Mouse (Mus musculus) stomach, postnatal 0 days (tissue): ENCODE measurements at regions not wholly inside any gene's neighbourhood (a gene's known extent, or its start where the extent isn't known, plus 50 kb on each side); places are given as distances from the start of the nearest gene placed in this dataset.

Source experiments
- CTCF ChIP-seq: IDR thresholded peaks from 2 replicates; pipeline ENCODE4 v1.5.1; 2016; ENCODE audit warnings: antibody characterized with exemption, low read depth, mild to moderate bottlenecking, moderate library complexity
- EP300 ChIP-seq: optimal IDR thresholded peaks from 2 replicates; pipeline ENCODE3; 2016; ENCODE audit warnings: antibody characterized with exemption

DNA sequence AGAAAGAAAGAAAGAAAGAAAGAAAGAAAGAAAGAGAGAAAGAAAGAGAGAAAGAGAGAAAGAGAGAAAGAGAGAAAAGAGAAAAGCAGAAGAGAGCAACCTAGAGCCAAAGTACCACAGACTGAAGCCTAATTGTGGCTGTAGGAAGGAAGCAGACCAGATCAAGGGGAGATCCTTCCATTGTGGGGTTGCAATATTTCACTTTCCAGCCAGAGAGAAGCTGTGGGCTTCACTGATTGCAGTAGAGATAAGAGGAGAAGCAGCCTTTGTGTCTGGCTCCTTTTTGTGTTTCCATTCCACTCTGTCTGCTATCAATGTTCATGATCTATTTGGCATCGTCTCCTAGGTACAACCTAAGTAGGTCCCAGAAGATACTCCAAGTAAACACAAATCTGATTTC is 79.0 kb upstream of the Xcl1 start:
- no peak for TF ChIP-seq CTCF
- TF ChIP-seq EP300, result no peak
